Mouse (Mus musculus) ES-Bruce4 (cell line): ENCODE data around the gene March5.

Source experiments
- CTCF ChIP-seq: IDR thresholded peaks from one replicate; pipeline ENCODE4 v1.8.1; 2011; ENCODE audit warnings: low read depth, low read length
- POLR2A ChIP-seq: IDR thresholded peaks from one replicate; pipeline ENCODE4 v1.8.1; 2011; ENCODE audit warnings: low read length; ENCODE audit not compliant: insufficient read depth

GRCm38 (mm10) chr19:37207303-37208175 lies at the start of gene March5:
- TF ChIP-seq POLR2A, result no peak
- no peak for TF ChIP-seq CTCF
